Comparison of ENCODE assay signal across 9 mouse cellular contexts in the genomic region with DNA sequence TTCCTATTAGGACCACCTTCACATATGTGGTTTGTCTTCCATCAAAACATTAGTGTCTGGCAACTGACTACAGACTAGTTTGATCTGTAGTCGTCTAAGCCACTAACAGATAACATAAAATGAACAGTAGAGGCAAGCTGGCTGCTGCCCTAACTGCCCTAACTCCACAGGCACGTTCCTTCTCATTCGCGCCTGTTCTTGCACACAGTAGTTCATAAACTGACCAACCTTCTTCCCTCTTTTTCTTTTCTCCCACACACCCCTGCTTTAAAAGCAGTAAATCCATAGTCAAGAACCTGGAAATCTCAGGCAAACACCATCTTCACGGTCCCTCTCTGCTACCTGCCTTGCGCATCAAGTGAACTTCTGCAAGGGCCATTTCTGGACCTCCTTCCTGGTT. TPM values are rescaled to one million over a fixed set of nuclear protein-coding genes. Genes with fewer than 3 reads are reported as not detected.
DNase-seq lines count a peak whose midpoint lies in the region; ATAC-seq and TF ChIP-seq lines count a peak whose summit lies in the region.
"Had no signal": no experiment of that assay in that cellular context is flagged by ENCODE, and none has a peak within 500 bp of the region (broad histone marks: within the 10 kb centered on the region; RNA-seq: fewer than 3 reads in every experiment).

No protein-coding gene starts in this region.

- peaks cover 3% of the 10 kb centered on the region; the same call in 1 of the 2 replicates for H3K4me1 ChIP-seq in kidney, embryonic 14.5 days (ENCODE audit: control insufficient read depth, insufficient read depth, low read length)
- no peaks in the 10 kb centered on the region for H3K4me1 ChIP-seq in cortical plate, adult 2 months (ENCODE audit: control insufficient read depth, insufficient read depth, low read length)
- 0 out of 2 replicates have a peak, but pooled peaks cover 4% of the 10 kb centered on the region for H3K4me1 ChIP-seq in hindbrain, postnatal 0 days (ENCODE audit: insufficient read depth, low read length)
- H3K4me1 ChIP-seq in midbrain, embryonic 16.5 days (ENCODE audit: control insufficient read depth, insufficient read depth, low read length): peaks cover 12% of the 10 kb centered on the region

- TF ChIP-seq POLR2A in cortical plate, adult 2 months (IDR thresholded peaks at IDR 0.05; ENCODE audit: extremely low read depth, insufficient read depth, low read length): no peak

- H3K9me3 ChIP-seq in kidney, embryonic 14.5 days (ENCODE audit: control insufficient read depth, low read length): no peaks in the 10 kb centered on the region
- no peaks in the 10 kb centered on the region for H3K9me3 ChIP-seq in hindbrain, postnatal 0 days (ENCODE audit: low read length)
- H3K9me3 ChIP-seq in midbrain, embryonic 16.5 days (replicated peaks; ENCODE audit: control insufficient read depth, low read length, poor library complexity, severe bottlenecking): no peaks in the 10 kb centered on the region

- 29% methylated on average over 6 of the region's 6 CpGs for WGBS in kidney, embryonic 14.5 days
- 45% methylated on average over 6 of the region's 6 CpGs for whole genome bisulfite sequencing in hindbrain, postnatal 0 days
- 37% methylated on average over 6 of the region's 6 CpGs for WGBS in midbrain, embryonic 16.5 days

- no peaks in the 10 kb centered on the region for H3K36me3 ChIP-seq in kidney, embryonic 14.5 days (ENCODE audit: control insufficient read depth, insufficient read depth, low read length)
- no peaks in the 10 kb centered on the region for H3K36me3 ChIP-seq in hindbrain, postnatal 0 days (ENCODE audit: insufficient read depth, low read length)
- no peaks in the 10 kb centered on the region for H3K36me3 ChIP-seq in midbrain, embryonic 16.5 days (ENCODE audit: control insufficient read depth, insufficient read depth, low read length)

- H3K9ac ChIP-seq in kidney, embryonic 14.5 days (ENCODE audit: low read depth, low read length): no peak overlapping the region
- peak overlapping the region; percentile 69; the same call in 1 of the 2 replicates for H3K9ac ChIP-seq in hindbrain, postnatal 0 days (replicated peaks; ENCODE audit: low read length)
- H3K9ac ChIP-seq in midbrain, embryonic 16.5 days (ENCODE audit: low read depth, low read length): peak overlapping the region; percentile 92

- H3K27me3 ChIP-seq in kidney, embryonic 14.5 days (ENCODE audit: control insufficient read depth, insufficient read depth, low read length): no peaks in the 10 kb centered on the region
- H3K27me3 ChIP-seq in hindbrain, postnatal 0 days (ENCODE audit: insufficient read depth, low read length): no peaks in the 10 kb centered on the region
- H3K27me3 ChIP-seq in midbrain, embryonic 16.5 days (ENCODE audit: control insufficient read depth, insufficient read depth, low read depth, low read length): no peaks in the 10 kb centered on the region

- no peak for ATAC-seq in kidney, embryonic 14.5 days (ENCODE audit: low FRiP score, low TSS enrichment)
- ATAC-seq in hindbrain, postnatal 0 days: no peak
- ATAC-seq in midbrain, embryonic 16.5 days: no peak

- peak overlapping the region; percentile 92 for H3K4me2 ChIP-seq in kidney, embryonic 14.5 days (replicated peaks; ENCODE audit: low read depth, low read length)
- peak overlapping the region; percentile 97 for H3K4me2 ChIP-seq in hindbrain, postnatal 0 days (ENCODE audit: low read depth, low read length)
- H3K4me2 ChIP-seq in midbrain, embryonic 16.5 days (ENCODE audit: low read length): peak overlapping the region; percentile 97

- no peak for DNase-seq in kidney, adult 9 months
- no peak for DNase-seq in hindbrain, postnatal 0 days (ENCODE audit: low spot score)
- DNase-seq in adrenal gland, adult 8-10 months: no peak
- DNase-seq in adipocyte (ENCODE audit: low spot score): no peak
- DNase-seq in ovary, postnatal 10 days (ENCODE audit: low spot score): no peak
- DNase-seq: spleen, adult 18-20 months had no signal

- no peak for TF ChIP-seq CTCF in cortical plate, adult 2 months (IDR thresholded peaks at IDR 0.05; ENCODE audit: extremely low read depth, insufficient read depth, low read length)
- TF ChIP-seq CTCF in hindbrain, postnatal 0 days (IDR thresholded peaks at IDR 0.05; ENCODE audit: low read depth): no peak

- H3K4me3 ChIP-seq in kidney, embryonic 14.5 days (ENCODE audit: low read length): peak overlapping the region; percentile 75
- peak overlapping the region; percentile 52; the same call in 1 of the 2 replicates for H3K4me3 ChIP-seq in cortical plate, adult 2 months (ENCODE audit: insufficient read depth, low read length)
- peak overlapping the region; percentile 76 for H3K4me3 ChIP-seq in hindbrain, postnatal 0 days (ENCODE audit: low read length)
- H3K4me3 ChIP-seq in midbrain, embryonic 16.5 days (ENCODE audit: low read depth, low read length): peak overlapping the region; percentile 76

- no peak overlapping the region for H3K27ac ChIP-seq in kidney, embryonic 14.5 days (ENCODE audit: low read depth, low read length)
- no peak overlapping the region for H3K27ac ChIP-seq in cortical plate, adult 2 months (ENCODE audit: insufficient read depth, low read length)
- H3K27ac ChIP-seq in hindbrain, postnatal 0 days: no peak overlapping the region
- H3K27ac ChIP-seq in midbrain, embryonic 16.5 days (ENCODE audit: low read length): no peak overlapping the region

RNA-seq across cellular contexts. Expression of gene Ninl, which starts 31.2 kb away (rescaled TPM):
- polyA plus RNA-seq in kidney, embryonic 14.5 days (2014; fragmentation: Nextera tagmentation; extraction: Ambion mirVana): 8.9 and 16.2 TPM in 2 replicates
- 6.5 and 7.2 TPM in 2 replicates for polyA plus RNA-seq in cortical plate, adult 2 months (2012; rRNA removed)
- total RNA-seq in hindbrain, postnatal 0 days (2014; rRNA removed): 3.1 and 7.3 TPM in 2 replicates
- 2.7 and 3.2 TPM in 2 replicates for polyA plus RNA-seq in hindbrain, postnatal 0 days (2015; fragmentation: Nextera tagmentation; extraction: Ambion mirVana)
- 3.8 and 4.8 TPM in 2 replicates for polyA plus RNA-seq in midbrain, embryonic 16.5 days (2015; fragmentation: Nextera tagmentation; extraction: Ambion mirVana)
- total RNA-seq in adrenal gland, adult 8-10 months (2022): 10 to 100 TPM; 22.3 to 36.1 (median 28.0) TPM

RNA-seq across cellular contexts. Expression of gene Nanp, which starts 31.2 kb away (rescaled TPM):
- polyA plus RNA-seq in kidney, embryonic 14.5 days (2014; fragmentation: Nextera tagmentation; extraction: Ambion mirVana): 51.5 and 56.2 TPM in 2 replicates
- 19.7 and 20.5 TPM in 2 replicates for polyA plus RNA-seq in cortical plate, adult 2 months (2012; rRNA removed)
- total RNA-seq in hindbrain, postnatal 0 days (2014; rRNA removed): 10.2 and 11.8 TPM in 2 replicates
- polyA plus RNA-seq in hindbrain, postnatal 0 days (2015; fragmentation: Nextera tagmentation; extraction: Ambion mirVana): 39.0 and 39.3 TPM in 2 replicates
- 35.6 and 37.0 TPM in 2 replicates for polyA plus RNA-seq in midbrain, embryonic 16.5 days (2015; fragmentation: Nextera tagmentation; extraction: Ambion mirVana)
- total RNA-seq in adrenal gland, adult 8-10 months (2022): 10 to 100 TPM; 10.8 to 17.5 (median 17.0) TPM
